Mouse (Mus musculus) limb, embryonic 14.5 days (tissue): ENCODE measurements around the gene Fgd3. TPM values are rescaled to one million over a fixed set of nuclear protein-coding genes. Genes with fewer than 3 reads are reported as not detected.

Experiments used
- ATAC-seq: fragments of 200-750 bp; cut with Nextera tagmentation; 2 replicates; pipeline ENCODE4 v1.8.0; 2017; ENCODE audit warnings: low read depth, moderate number of reproducible peaks, moderate TSS enrichment; ENCODE audit not compliant: low FRiP score
- DNase-seq: peaks from one replicate; pipeline ENCODE4 v3.0.0-alpha.2; 2015; ENCODE audit warnings: low spot score
- H3K27ac ChIP-seq: fragments of 300-500 bp; sonication (generic); replicated peaks from 2 replicates; pipeline ENCODE4 v1.5.1; 2014; ENCODE audit warnings: low read depth, mild to moderate bottlenecking, low read length, moderate library complexity, mixed read lengths
- H3K27me3 ChIP-seq: fragments of 300-500 bp; sonication (generic); 2 replicates; pipeline ENCODE4 v1.6.1; 2014; ENCODE audit warnings: low read length, mixed read lengths; ENCODE audit not compliant: control insufficient read depth, insufficient read depth
- H3K36me3 ChIP-seq: fragments of 300-500 bp; sonication (generic); 2 replicates; pipeline ENCODE4 v1.6.1; 2014; ENCODE audit warnings: mild to moderate bottlenecking, low read length, moderate library complexity, mixed read lengths; ENCODE audit not compliant: control insufficient read depth, insufficient read depth
- H3K4me1 ChIP-seq: fragments of 300-500 bp; sonication (generic); 2 replicates; pipeline ENCODE4 v1.6.1; 2014; ENCODE audit warnings: antibody characterized with exemption, low read length, mixed read lengths; ENCODE audit not compliant: control insufficient read depth, insufficient read depth
- H3K4me2 ChIP-seq: fragments of 300-500 bp; sonication (generic); replicated peaks from 2 replicates; pipeline ENCODE4 v1.6.1; 2014; ENCODE audit warnings: low read depth, mild to moderate bottlenecking, low read length, moderate library complexity; ENCODE audit not compliant: severe bottlenecking
- H3K4me3 ChIP-seq: fragments of 300-500 bp; sonication (generic); replicated peaks from 2 replicates; pipeline ENCODE4 v1.5.1; 2014; ENCODE audit warnings: low read length
- H3K9ac ChIP-seq: fragments of 300-500 bp; sonication (generic); 2 replicates; pipeline ENCODE4 v1.6.1; 2014; ENCODE audit warnings: mild to moderate bottlenecking, low read depth, low read length, moderate library complexity; ENCODE audit not compliant: severe bottlenecking
- H3K9me3 ChIP-seq: fragments of 300-500 bp; sonication (generic); 2 replicates; pipeline ENCODE4 v1.6.1; 2016; ENCODE audit warnings: low read length; ENCODE audit not compliant: control insufficient read depth
- POLR2A ChIP-seq: fragments of 200-500 bp; IDR thresholded peaks from 2 replicates; pipeline ENCODE4 v1.8.0; 2012; ENCODE audit warnings: inconsistent platforms, mild to moderate bottlenecking, moderate library complexity, borderline replicate concordance; ENCODE audit not compliant: insufficient read depth, insufficient read length; ENCODE audit errors: extremely low read depth
- WGBS: fragments of 180-500 bp; shearing (Covaris S2); extraction: QIAGEN DNeasy Blood & Tissue Kit; methylation state at CpG from one replicate; pipeline ENCODE4 v1.1.7; 2014; 5-methylcytosine and 5-hydroxymethylcytosine counted together
- polyA plus RNA-seq, 2 experiments: library from polyadenylated mRNA; depleted of rRNA in 1 of 2; stranded (reverse) in 1 of 2; unstranded in 1 of 2; fragments of >200 nt; fragmentation: Nextera tagmentation in 1 of 2; extraction: Ambion mirVana in 1 of 2; gene quantifications; 2 replicates each; pipeline versions ENCODE4 v1.2.1 to v1.2.3; 2012 to 2014

The Fgd3 gene
- polyA plus RNA-seq, 2 experiments, result 0.78 to 1.2 TPM

GRCm38 (mm10) chr13:49348522-49348921, 28.4 kb upstream of the Fgd3 start:
- Histone ChIP-seq H3K27me3 (no peaks in the 10 kb centered on the region), H3K4me3 (no peak overlapping the region), H3K9ac (no peak overlapping the region), H3K9me3 (no peaks in the 10 kb centered on the region), H3K4me1 (peaks cover 10% of the 10 kb centered on the region), H3K27ac (no peak overlapping the region), H3K36me3 (no peaks in the 10 kb centered on the region), H3K4me2 (no peak overlapping the region)
- no peak for DNase-seq
- no peak for TF ChIP-seq POLR2A
- WGBS, result 86% methylated on average over 2 of the region's 2 CpGs
- no peak for ATAC-seq

- H3K4me2 ChIP-seq, result no peak overlapping the region
- DNase-seq, result peak; percentile 48
- H3K9me3 ChIP-seq, result no peaks in the 10 kb centered on the region
- no peak overlapping the region for H3K27ac ChIP-seq
- H3K4me3 ChIP-seq, result no peak overlapping the region
- H3K4me1 ChIP-seq, result peaks cover 26% of the 10 kb centered on the region
- 66% methylated on average over 2 of the region's 2 CpGs for WGBS
- H3K9ac ChIP-seq, result no peak overlapping the region
- H3K27me3 ChIP-seq, result no peaks in the 10 kb centered on the region
- ATAC-seq, result no peak
- no peaks in the 10 kb centered on the region for H3K36me3 ChIP-seq
- TF ChIP-seq POLR2A, result no peak
Measured at GRCm38 (mm10) chr13:49345476-49345875, 25.4 kb upstream of the Fgd3 start.

DNA sequence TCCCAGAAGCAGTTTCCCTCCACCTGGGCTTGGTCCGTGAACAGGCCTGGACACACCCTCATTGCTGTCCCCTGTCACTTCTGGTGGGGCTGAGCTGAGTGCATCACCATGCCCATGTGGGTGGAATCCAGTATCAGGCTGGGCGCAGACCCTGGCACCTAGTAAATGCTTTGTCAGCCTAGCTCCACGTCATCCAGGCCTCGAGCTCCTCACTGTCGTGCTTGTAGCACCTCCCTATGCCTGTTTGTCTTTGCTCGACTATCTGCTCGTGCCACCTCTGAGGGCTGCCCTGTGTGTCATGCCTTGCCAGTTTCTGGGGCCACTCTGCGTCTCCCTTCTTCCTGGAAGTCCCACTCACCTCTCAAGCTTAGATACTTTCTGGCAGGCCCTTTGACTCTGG, 24.5 kb upstream of the Fgd3 start:
- no peaks in the 10 kb centered on the region for H3K36me3 ChIP-seq
- no peak overlapping the region for H3K4me3 ChIP-seq
- peaks cover 28% of the 10 kb centered on the region for H3K4me1 ChIP-seq
- no peak overlapping the region for H3K27ac ChIP-seq
- no peak for ATAC-seq
- no peak for DNase-seq
- peak overlapping the region; percentile 21; the same call in 1 of the 2 replicates for H3K9ac ChIP-seq
- 88% methylated on average over 8 of the region's 8 CpGs for WGBS
- H3K4me2 ChIP-seq, result no peak overlapping the region
- TF ChIP-seq POLR2A, result no peak
- H3K9me3 ChIP-seq, result no peaks in the 10 kb centered on the region
- no peaks in the 10 kb centered on the region for H3K27me3 ChIP-seq

- Histone ChIP-seq H3K36me3 (no peaks in the 10 kb centered on the region), H3K4me3 (peak overlapping the region; percentile 93), H3K27me3 (no peaks in the 10 kb centered on the region), H3K4me1 (peaks cover 28% of the 10 kb centered on the region), H3K27ac (no peak overlapping the region), H3K9ac (peak overlapping the region; percentile 93), H3K9me3 (no peaks in the 10 kb centered on the region), H3K4me2 (peak overlapping the region; percentile 88)
- ATAC-seq (no peak), DNase-seq (no peak)
- no peak for TF ChIP-seq POLR2A
Measured at GRCm38 (mm10) chr13:49342723-49343100, 22.6 kb upstream of the Fgd3 start.

- Histone ChIP-seq H3K27me3 (no peaks in the 10 kb centered on the region), H3K4me1 (peaks cover 28% of the 10 kb centered on the region), H3K4me3 (peak overlapping the region; percentile 93), H3K9ac (peak overlapping the region; percentile 93), H3K4me2 (peak overlapping the region; percentile 88), H3K9me3 (no peaks in the 10 kb centered on the region), H3K27ac (peak overlapping the region; percentile 71), H3K36me3 (no peaks in the 10 kb centered on the region)
- WGBS, result 7% methylated on average over 25 of the region's 25 CpGs
- TF ChIP-seq POLR2A, result no peak
- DNase-seq (no peak), ATAC-seq (no peak)
Measured at GRCm38 (mm10) chr13:49341831-49342722, 22.0 kb upstream of the Fgd3 start.
